Mouse (Mus musculus): ENCODE results near the gene St3gal6.

GRCm38 (mm10) chr16:58554673-58555072 is 30.6 kb upstream of the St3gal6 start:
- TF ChIP-seq CTCF (IDR thresholded peaks at IDR 0.05; ENCODE audit: borderline replicate concordance, extremely low read depth, insufficient read depth, insufficient read length), result no peak
- TF ChIP-seq POLR2A (IDR thresholded peaks at IDR 0.05; ENCODE audit: borderline replicate concordance, extremely low read depth, insufficient read depth, insufficient read length, poor library complexity, severe bottlenecking), result no peak
